Mouse (Mus musculus): Measurements from ENCODE around the gene Pqbp1. TPM values are rescaled to one million over a fixed set of nuclear protein-coding genes. Genes with fewer than 3 reads are reported as not detected.
"Not testable (repeated sequence)": the region's sequence is repeated elsewhere in the genome, so short reads cannot be mapped to it uniquely, and the experiment has no call there.

Gene Pqbp1
- total and polyA plus RNA-seq, 2 experiments from 2014 or later = 136 to 232 TPM

DNA sequence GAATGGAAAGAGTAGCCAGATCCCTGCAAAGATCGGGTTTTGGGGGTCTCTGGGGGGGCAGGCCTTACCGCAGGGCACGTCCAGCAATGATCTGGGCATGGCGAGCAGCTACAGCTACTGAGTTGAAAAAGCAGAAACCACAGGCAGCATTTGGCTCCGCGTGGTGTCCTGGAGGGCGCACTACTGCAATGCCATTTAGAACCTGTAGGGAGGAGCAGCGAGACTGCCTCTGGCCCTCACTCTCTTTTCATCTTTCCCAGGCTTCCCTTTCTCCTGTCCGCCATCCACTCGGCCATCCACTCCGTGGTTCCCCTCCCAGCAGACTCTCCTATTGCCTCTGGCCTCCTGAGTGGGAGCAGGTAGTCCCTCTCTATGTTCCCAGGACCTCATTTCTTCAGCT lies 37.8 kb upstream of the Pqbp1 start:
- ATAC-seq (ENCODE audit: low FRiP score) (no peak), DNase-seq (ENCODE audit: low spot score) (no peak)
- Histone ChIP-seq H3K4me1 (ENCODE audit: insufficient read depth, low read length) (no peaks in the 10 kb centered on the region), H3K9me3 (ENCODE audit: low read length) (no peaks in the 10 kb centered on the region), H3K36me3 (ENCODE audit: insufficient read depth, low read length) (peaks cover 13% of the 10 kb centered on the region; the same call in 1 of the 2 replicates), H3K4me3 (ENCODE audit: low read depth, low read length) (no peak overlapping the region), H3K4me2 (ENCODE audit: low read depth, low read length, poor library complexity, severe bottlenecking) (no peak overlapping the region), H3K9ac (replicated peaks; ENCODE audit: low read length, poor library complexity, severe bottlenecking) (no peak overlapping the region), H3K27me3 (ENCODE audit: insufficient read depth, low read length) (no peaks in the 10 kb centered on the region), H3K27ac (ENCODE audit: low read depth, low read length) (no peak overlapping the region)
- TF ChIP-seq CTCF (IDR thresholded peaks at IDR 0.05) = peak; percentile 36
- 60% methylated on average over 7 of the region's 11 CpGs for WGBS

DNA sequence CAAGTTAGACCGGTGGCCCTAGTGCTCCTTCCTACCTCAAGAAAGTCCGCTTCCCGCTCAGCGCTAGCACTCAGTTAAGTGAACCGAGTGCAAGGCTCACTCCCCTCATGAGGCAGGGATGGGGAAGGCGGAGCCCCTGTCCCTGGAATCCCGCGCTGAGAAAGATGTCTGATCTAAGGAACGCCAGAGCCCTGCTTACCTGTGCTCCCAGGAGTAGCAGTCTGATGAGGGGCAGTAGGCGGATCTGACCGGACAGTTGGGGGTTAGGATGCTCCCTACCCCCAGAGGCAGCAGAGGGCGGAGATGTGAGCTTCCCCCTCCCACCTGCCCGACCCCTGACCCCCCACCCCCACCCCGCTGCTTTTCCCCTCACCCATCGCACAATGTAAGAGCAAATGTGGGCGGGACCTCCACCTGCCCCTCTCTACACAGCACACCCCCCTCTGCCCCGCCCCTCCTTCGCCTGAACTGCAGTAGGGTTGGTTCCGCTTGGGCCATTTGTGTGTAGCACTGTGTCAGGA lies 29.3 kb upstream of the Pqbp1 start, which contains the start of gene Eras:
Gene Eras, minus strand, starts transcription at position 338 of the 521 bp plus-strand sequence.
- no peaks in the 10 kb centered on the region for H3K27me3 ChIP-seq (ENCODE audit: insufficient read depth, low read length)
- ATAC-seq (ENCODE audit: low FRiP score) = no peak
- H3K4me2 ChIP-seq (ENCODE audit: low read depth, low read length, poor library complexity, severe bottlenecking) = no peak within 1 kb of the TSS
- H3K4me1 ChIP-seq (ENCODE audit: insufficient read depth, low read length) = no peaks in the 10 kb centered on the region
- no peak within 1 kb of the TSS for H3K9ac ChIP-seq (replicated peaks; ENCODE audit: low read length, poor library complexity, severe bottlenecking)
- H3K4me3 ChIP-seq (ENCODE audit: low read depth, low read length) = no peak within 1 kb of the TSS
- WGBS = 25% methylated on average over 16 of the region's 19 CpGs
- H3K27ac ChIP-seq (ENCODE audit: low read depth, low read length) = no peak within 1 kb of the TSS
- no peak for DNase-seq (ENCODE audit: low spot score)
- H3K36me3 ChIP-seq (ENCODE audit: insufficient read depth, low read length) = peaks cover 8% of the 10 kb centered on the region
- H3K9me3 ChIP-seq (ENCODE audit: low read length) = no peaks in the 10 kb centered on the region; the same call in 1 of the 2 replicates
- no peak for TF ChIP-seq CTCF (IDR thresholded peaks at IDR 0.05)

DNA sequence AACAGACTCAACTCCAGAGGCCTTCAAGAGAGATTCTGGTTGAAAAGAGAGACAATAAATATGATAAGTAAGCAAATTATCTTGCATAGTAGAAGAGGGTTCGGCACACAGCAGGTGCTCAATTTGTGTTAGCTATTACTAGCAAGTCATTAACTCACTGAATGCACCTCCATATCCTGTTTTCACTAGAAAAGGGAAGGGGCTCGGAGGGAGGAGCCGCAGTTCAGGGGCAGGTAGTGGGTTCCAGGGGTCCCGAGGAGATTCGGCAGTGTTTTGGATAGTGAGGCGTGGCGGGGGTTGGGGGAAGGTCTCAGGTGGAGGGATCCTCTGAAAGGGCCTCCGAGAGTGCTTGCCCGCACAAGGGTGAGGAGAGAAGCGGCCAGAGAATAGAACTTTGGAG lies 28.0 kb upstream of the Pqbp1 start:
- no peak overlapping the region for H3K9ac ChIP-seq (replicated peaks; ENCODE audit: low read length, poor library complexity, severe bottlenecking)
- H3K9me3 ChIP-seq (ENCODE audit: low read length) = no peaks in the 10 kb centered on the region; the same call in 1 of the 2 replicates
- H3K27me3 ChIP-seq (ENCODE audit: insufficient read depth, low read length) = no peaks in the 10 kb centered on the region
- no peak overlapping the region for H3K4me3 ChIP-seq (ENCODE audit: low read depth, low read length)
- ATAC-seq (ENCODE audit: low FRiP score) = no peak
- no peak overlapping the region for H3K27ac ChIP-seq (ENCODE audit: low read depth, low read length)
- WGBS = 36% methylated on average over 10 of the region's 10 CpGs
- no peaks in the 10 kb centered on the region for H3K4me1 ChIP-seq (ENCODE audit: insufficient read depth, low read length)
- H3K4me2 ChIP-seq (ENCODE audit: low read depth, low read length, poor library complexity, severe bottlenecking) = no peak overlapping the region
- no peak for DNase-seq (ENCODE audit: low spot score)
- peaks cover 7% of the 10 kb centered on the region for H3K36me3 ChIP-seq (ENCODE audit: insufficient read depth, low read length)
- no peak for TF ChIP-seq CTCF (IDR thresholded peaks at IDR 0.05)

DNA sequence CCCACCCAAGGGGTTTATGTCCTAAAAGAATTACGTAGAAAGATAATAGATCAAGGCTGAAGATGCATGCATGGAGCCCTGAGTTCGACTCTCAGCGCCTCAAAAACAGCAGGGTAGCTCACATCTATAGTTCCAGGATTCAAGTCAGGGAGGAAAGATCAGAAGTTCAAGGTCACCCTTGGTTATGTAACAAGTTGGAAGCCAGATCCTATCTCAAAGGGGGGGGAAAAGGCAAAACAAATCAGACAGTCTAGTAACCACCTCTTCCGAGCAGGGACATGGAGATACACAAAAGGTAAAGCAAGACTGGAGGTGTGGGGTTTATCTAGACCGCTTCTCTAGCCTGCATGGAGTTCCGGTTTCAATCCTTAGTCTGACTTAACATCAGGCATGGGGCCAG lies 27.2 kb upstream of the Pqbp1 start:
- WGBS = 77% methylated on average over 6 of the region's 6 CpGs
- no peak overlapping the region for H3K27ac ChIP-seq (ENCODE audit: low read depth, low read length)

DNA sequence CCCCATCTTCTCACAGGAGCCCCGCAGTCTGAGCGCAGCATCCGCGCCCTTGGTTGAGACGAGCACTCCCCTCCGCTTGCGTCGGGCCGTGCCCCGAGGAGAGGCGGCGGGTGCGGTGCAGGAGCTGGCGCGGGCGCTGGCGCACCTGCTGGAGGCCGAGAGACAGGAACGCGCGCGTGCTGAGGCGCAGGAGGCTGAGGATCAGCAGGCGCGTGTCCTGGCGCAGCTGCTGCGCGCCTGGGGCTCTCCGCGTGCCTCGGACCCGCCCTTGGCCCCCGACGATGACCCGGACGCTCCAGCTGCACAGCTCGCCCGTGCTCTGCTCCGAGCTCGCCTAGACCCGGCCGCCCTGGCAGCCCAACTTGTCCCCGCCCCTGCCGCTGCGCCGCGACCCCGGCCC lies 23.0 kb upstream of the Pqbp1 start:
- 16% methylated on average over 31 of the region's 48 CpGs for WGBS
- Histone ChIP-seq H3K27ac (ENCODE audit: low read depth, low read length) (peak overlapping the region; percentile 77), H3K9me3 (ENCODE audit: low read length) (no peaks in the 10 kb centered on the region), H3K4me1 (ENCODE audit: insufficient read depth, low read length) (no peaks in the 10 kb centered on the region), H3K4me2 (ENCODE audit: low read depth, low read length, poor library complexity, severe bottlenecking) (peak overlapping the region; percentile 62), H3K4me3 (ENCODE audit: low read depth, low read length) (peak overlapping the region; percentile 48), H3K36me3 (ENCODE audit: insufficient read depth, low read length) (no peaks in the 10 kb centered on the region; the same call in 1 of the 2 replicates), H3K9ac (replicated peaks; ENCODE audit: low read length, poor library complexity, severe bottlenecking) (peak overlapping the region; percentile 77), H3K27me3 (ENCODE audit: insufficient read depth, low read length) (no peaks in the 10 kb centered on the region)
- DNase-seq (ENCODE audit: low spot score) (peak; percentile 14), ATAC-seq (ENCODE audit: low FRiP score) (no peak)
- no peak for TF ChIP-seq CTCF (IDR thresholded peaks at IDR 0.05)

More for the DNA sequence above, 27.2 kb upstream of the Pqbp1 start:
- Histone ChIP-seq H3K36me3 (ENCODE audit: insufficient read depth, low read length) (peaks cover 4% of the 10 kb centered on the region), H3K4me3 (ENCODE audit: low read depth, low read length) (no peak overlapping the region), H3K4me2 (ENCODE audit: low read depth, low read length, poor library complexity, severe bottlenecking) (no peak overlapping the region), H3K9ac (replicated peaks; ENCODE audit: low read length, poor library complexity, severe bottlenecking) (no peak overlapping the region), H3K27me3 (ENCODE audit: insufficient read depth, low read length) (no peaks in the 10 kb centered on the region), H3K4me1 (ENCODE audit: insufficient read depth, low read length) (no peaks in the 10 kb centered on the region), H3K9me3 (ENCODE audit: low read length) (no peaks in the 10 kb centered on the region; the same call in 1 of the 2 replicates)
- DNase-seq (ENCODE audit: low spot score) (no peak), ATAC-seq (ENCODE audit: low FRiP score) (no peak)
- no peak for TF ChIP-seq CTCF (IDR thresholded peaks at IDR 0.05)

DNA sequence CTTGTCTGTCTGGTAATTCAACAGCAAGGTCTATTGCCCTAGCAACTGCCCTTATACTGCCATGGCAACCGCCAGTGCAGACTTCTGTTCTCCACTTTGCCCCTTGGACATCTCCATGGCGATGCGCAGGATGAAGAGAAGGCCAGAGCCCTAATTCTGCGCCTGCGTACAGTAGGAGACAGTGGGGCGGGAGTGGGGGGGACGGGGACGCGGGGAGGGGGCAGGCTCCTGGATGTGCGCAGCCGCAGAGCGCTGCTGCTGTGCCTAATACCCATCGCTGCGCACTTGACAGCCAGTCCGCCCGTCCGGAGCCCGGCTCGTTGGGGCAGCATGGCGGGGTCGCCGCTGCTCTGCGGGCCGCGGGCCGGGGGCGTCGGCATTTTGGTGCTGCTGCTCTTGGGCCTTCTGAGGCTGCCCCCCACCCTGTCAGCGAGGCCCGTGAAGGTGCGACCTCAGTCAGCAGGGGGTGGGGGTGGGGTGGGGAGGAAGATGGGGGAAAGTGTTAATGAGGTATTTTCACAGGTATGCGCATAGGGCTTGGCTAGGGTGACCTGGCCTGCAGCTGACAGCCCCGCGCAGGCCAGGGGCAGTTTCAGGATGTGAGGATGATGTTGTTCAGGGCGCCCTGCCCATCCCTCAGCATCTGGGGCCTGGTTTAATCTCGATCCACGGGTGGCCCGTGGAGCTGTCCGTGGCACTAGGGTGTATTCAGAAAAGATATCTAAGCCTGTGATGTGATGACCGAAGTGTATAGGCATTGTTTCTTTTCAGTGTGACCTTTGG lies 20.7 kb upstream of the Pqbp1 start, which contains the start of gene Pcsk1n:
Gene Pcsk1n, plus strand, starts transcription at position 222 of the 783 bp plus-strand sequence.
- ATAC-seq (ENCODE audit: low FRiP score) (peak; percentile 91), DNase-seq (ENCODE audit: low spot score) (peak; percentile 88)
- TF ChIP-seq CTCF (IDR thresholded peaks at IDR 0.05) = no peak
- H3K9me3 ChIP-seq (ENCODE audit: low read length) = no peaks in the 10 kb centered on the region
- peak within 1 kb of the TSS; percentile 48 for H3K4me3 ChIP-seq (ENCODE audit: low read depth, low read length)
- H3K4me2 ChIP-seq (ENCODE audit: low read depth, low read length, poor library complexity, severe bottlenecking) = peak within 1 kb of the TSS; percentile 62
- peak within 1 kb of the TSS; percentile 77 for H3K27ac ChIP-seq (ENCODE audit: low read depth, low read length)
- no peaks in the 10 kb centered on the region for H3K4me1 ChIP-seq (ENCODE audit: insufficient read depth, low read length)
- peak within 1 kb of the TSS; percentile 77 for H3K9ac ChIP-seq (replicated peaks; ENCODE audit: low read length, poor library complexity, severe bottlenecking)
- H3K27me3 ChIP-seq (ENCODE audit: insufficient read depth, low read length) = no peaks in the 10 kb centered on the region
- H3K36me3 ChIP-seq (ENCODE audit: insufficient read depth, low read length) = no peaks in the 10 kb centered on the region; the same call in 1 of the 2 replicates
- WGBS = 14% methylated on average over 33 of the region's 40 CpGs

DNA sequence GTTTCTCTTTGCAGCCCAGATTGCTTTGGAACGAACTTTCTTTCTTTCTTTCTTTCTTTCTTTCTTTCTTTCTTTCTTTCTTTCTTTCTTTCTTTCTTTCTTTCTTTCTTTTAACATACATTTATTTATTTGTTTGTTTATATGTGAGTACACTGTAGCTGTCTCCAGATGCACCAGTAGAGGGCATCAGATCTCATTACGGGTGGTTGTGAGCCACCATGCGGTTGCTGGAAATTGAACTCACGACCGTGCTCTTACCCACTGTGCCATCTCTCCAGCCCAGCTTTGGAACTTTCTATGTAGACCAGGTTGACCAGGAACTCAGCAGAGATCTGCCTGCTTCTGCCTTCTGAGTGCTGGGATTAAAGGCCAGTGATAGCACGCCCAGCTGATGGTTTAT lies 18.9 kb upstream of the Pqbp1 start:
- not testable (repeated sequence) for H3K9ac ChIP-seq (replicated peaks; ENCODE audit: low read length, poor library complexity, severe bottlenecking); H3K27ac ChIP-seq (ENCODE audit: low read depth, low read length); H3K36me3 ChIP-seq (ENCODE audit: insufficient read depth, low read length); H3K9me3 ChIP-seq (ENCODE audit: low read length); H3K27me3 ChIP-seq (ENCODE audit: insufficient read depth, low read length); H3K4me2 ChIP-seq (ENCODE audit: low read depth, low read length, poor library complexity, severe bottlenecking); DNase-seq (ENCODE audit: low spot score); H3K4me1 ChIP-seq (ENCODE audit: insufficient read depth, low read length); ATAC-seq (ENCODE audit: low FRiP score); H3K4me3 ChIP-seq (ENCODE audit: low read depth, low read length)
- WGBS = 79% methylated on average over 6 of the region's 6 CpGs
